19 mouse cellular contexts compared by ENCODE assay signal in the genomic region with DNA sequence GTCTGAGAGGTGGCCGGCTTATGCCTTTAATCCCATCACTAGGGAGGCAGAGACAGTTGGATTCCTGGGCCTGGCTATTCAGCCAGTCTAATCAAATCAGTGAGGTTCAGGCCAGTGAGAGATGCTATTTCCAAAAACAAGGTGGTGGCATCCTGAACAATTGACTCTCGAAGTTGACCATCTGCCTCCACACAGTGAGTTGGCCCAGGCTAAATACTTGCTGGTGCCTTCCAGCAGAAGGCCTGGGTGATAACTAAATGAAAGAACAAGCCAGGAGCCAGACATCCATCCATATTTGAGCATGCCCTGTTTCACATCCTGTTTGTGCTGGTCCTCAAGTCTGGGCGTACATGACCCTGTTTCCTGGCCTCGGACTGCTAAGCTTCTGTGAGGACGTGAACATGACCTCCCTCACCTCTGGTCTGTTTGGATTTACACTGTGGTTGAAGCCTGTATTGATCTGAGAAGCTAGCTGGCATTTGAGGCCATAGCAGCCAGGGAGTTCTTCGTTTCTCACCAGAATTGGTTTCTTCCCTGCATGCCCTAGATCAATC.
A peak's percentile ranks its signal among the peaks of the same experiment; 100 is the strongest.
DNase-seq lines count a peak whose midpoint lies in the region; ATAC-seq and TF ChIP-seq lines count a peak whose summit lies in the region.
"Had no signal": no experiment of that assay in that cellular context is flagged by ENCODE, and none has a peak within 500 bp of the region (broad histone marks: within the 10 kb centered on the region; RNA-seq: fewer than 3 reads in every experiment).

No protein-coding gene starts in this region.

- no peak overlapping the region for H3K9ac ChIP-seq in liver, adult 2 months (ENCODE audit: low read depth, low read length)
- H3K9ac ChIP-seq: hindbrain, embryonic 13.5 days; limb, embryonic 13.5 days; lung, embryonic 15.5 days; neural tube, embryonic 12.5 days had no signal

- no peak for ATAC-seq in cerebellum, adult (ENCODE audit: insufficient number of reproducible peaks, low FRiP score, low TSS enrichment)
- peak; percentile 44 for ATAC-seq in CD4-positive, CD25-positive, alpha-beta regulatory T cell, adult 4 months
- ATAC-seq: forebrain, embryonic 14.5 days; midbrain, embryonic 16.5 days had no signal

- peak; percentile 67 to 68 for DNase-seq in cerebellum, postnatal 10 days
- DNase-seq in liver, adult 2 months (ENCODE audit: extremely low read depth, low read depth, low spot score): peak; percentile 88
- no peak for DNase-seq in liver
- DNase-seq in induced T-regulatory cell, adult 2 months (ENCODE audit: low read depth): peak; percentile 51
- no peak for DNase-seq in layer of hippocampus, adult 9-10 months (ENCODE audit: low spot score)
- DNase-seq in kidney, adult 9 months: no peak
- DNase-seq: heart, postnatal 10 days; kidney, adult 11 months; right cerebral cortex, postnatal 25 days had no signal

- no peak overlapping the region for H3K4me3 ChIP-seq in liver, adult 2 months (ENCODE audit: insufficient read depth, low read depth, low read length)
- H3K4me3 ChIP-seq: embryonic facial prominence, embryonic 10.5 days; hindbrain, embryonic 13.5 days; limb, embryonic 13.5 days; lung, embryonic 15.5 days; megakaryocyte, embryonic 14.5 days; neural tube, embryonic 12.5 days had no signal

- no peaks in the 10 kb centered on the region for H3K79me2 ChIP-seq in liver, adult 2 months (ENCODE audit: control insufficient read depth, insufficient read depth, low read length)

- 21% methylated on average over 6 of the region's 6 CpGs for WGBS in liver, adult 2 months

- H3K36me3 ChIP-seq in liver, adult 2 months (ENCODE audit: control insufficient read depth, insufficient read depth, low read length): no peaks in the 10 kb centered on the region
- H3K36me3 ChIP-seq: embryonic facial prominence, embryonic 10.5 days; hindbrain, embryonic 13.5 days; limb, embryonic 13.5 days; lung, embryonic 15.5 days; neural tube, embryonic 12.5 days had no signal

- no peak for TF ChIP-seq CTCF in liver, adult 2 months (IDR thresholded peaks at IDR 0.05; ENCODE audit: low read depth, low read length)

- H3K27ac ChIP-seq in liver, adult 2 months (replicated peaks; ENCODE audit: insufficient read depth, low read depth, low read length): peak overlapping the region; percentile 57
- H3K27ac ChIP-seq: embryonic facial prominence, embryonic 10.5 days; hindbrain, embryonic 13.5 days; limb, embryonic 13.5 days; lung, embryonic 15.5 days; neural tube, embryonic 12.5 days had no signal

- no peak for TF ChIP-seq POLR2A in liver, adult 2 months (IDR thresholded peaks at IDR 0.05; ENCODE audit: extremely low read depth, insufficient read depth, low read length)

- H3K4me1 ChIP-seq in liver, adult 2 months (ENCODE audit: control insufficient read depth, insufficient read depth, low read length): peaks cover 22% of the 10 kb centered on the region
- H3K4me1 ChIP-seq: neural tube, embryonic 12.5 days had no signal

- H3K27me3 ChIP-seq in liver, adult 2 months (ENCODE audit: control insufficient read depth, insufficient read depth, low read length): no peaks in the 10 kb centered on the region
- H3K27me3 ChIP-seq: limb, embryonic 13.5 days; lung, embryonic 15.5 days; neural tube, embryonic 12.5 days had no signal

Comparison
In these comparisons a context has a peak if more than half of its experiments do, and no peak if none do; other contexts are left out.
1. DNase-seq: peak in cerebellum, postnatal 10 days (2 of 2), liver, adult 2 months (single experiment) and induced T-regulatory cell, adult 2 months (single experiment); none in liver (single experiment), layer of hippocampus, adult 9-10 months (single experiment) and kidney, adult 9 months (single experiment).